Mouse (Mus musculus): ENCODE measurements around the gene Lef1.

Lef1 gene

GRCm38 (mm10) chr3:131107301-131108093, 2.8 kb upstream of the Lef1 start:
- DNase-seq (ENCODE audit: low read depth, low spot score): peak; percentile 29

DNA sequence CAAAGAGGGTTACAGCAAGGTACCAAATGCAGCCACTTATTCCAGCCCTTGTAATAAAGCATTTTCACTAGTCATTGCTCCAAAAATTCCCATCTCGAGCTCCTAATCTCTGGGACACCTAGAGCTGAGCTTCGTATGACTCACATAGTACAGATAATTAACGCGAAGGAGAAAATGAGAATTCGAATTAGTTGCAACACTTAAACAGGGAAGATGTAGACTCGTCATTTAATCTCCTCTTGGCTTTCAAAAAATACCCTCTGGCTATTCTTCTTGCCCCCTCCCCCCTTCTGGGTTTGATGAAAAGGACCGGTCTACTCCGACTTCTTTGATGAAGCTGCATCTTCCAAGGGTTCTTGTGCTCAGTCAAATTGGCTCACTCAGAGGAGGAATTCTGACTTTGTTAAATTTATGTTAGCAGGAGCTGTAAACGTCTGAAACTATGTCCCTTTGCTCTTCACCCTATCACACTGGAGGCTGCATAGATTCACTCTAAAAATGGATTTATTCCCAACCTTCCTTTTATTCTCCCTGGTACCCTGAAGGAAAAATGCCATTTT, 2.1 kb upstream of the Lef1 start:
- no peak for DNase-seq (ENCODE audit: low read depth, low spot score)

GRCm38 (mm10) chr3:131109066-131109685, 1.1 kb upstream of the Lef1 start:
- peak; percentile 12 for DNase-seq (ENCODE audit: low read depth, low spot score)

- DNase-seq (ENCODE audit: low read depth, low spot score): peak; percentile 35
Observed at GRCm38 (mm10) chr3:131109686-131110070, 593 bp upstream of the Lef1 start.

- no peak for DNase-seq (ENCODE audit: low read depth, low spot score)
Observed at GRCm38 (mm10) chr3:131111151-131111850, 1.0 kb downstream of the Lef1 start.

DNA sequence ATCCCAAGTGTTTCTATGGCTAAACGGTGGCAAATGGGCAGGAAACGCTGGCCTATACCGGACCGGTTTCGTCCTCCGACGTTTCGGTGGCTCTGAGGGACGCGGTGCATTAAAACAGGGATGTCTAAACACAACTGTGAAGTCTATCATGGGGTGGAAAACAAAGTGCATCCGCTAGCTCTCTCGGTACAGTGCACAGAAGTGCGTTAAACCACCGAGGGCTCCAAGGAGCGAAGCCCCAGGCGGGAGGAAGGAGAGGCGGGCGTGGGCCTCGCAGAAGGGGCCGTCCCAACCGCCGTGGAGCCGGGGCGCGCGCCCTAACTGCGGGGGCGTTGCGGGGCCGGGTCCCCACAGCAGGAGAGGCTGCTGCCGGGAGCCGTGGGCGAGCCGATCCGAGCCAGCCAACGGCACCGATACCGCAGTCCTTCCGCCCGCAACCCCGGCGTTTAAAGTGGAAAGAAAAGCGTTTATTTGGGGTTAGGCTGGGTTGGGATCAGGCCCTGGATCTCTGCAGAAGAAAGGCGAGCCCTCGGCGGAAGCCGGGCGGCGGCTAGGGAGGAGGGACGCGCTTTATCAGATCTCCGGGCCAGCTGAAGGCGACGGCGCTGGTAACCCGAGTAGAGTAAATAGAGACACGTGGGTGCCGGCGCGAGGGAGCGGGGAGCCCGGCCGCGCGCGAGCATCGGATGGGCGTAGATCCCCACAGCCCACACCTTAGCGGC, 1.7 kb downstream of the Lef1 start:
- DNase-seq (ENCODE audit: low read depth, low spot score): peak; percentile 68

DNA sequence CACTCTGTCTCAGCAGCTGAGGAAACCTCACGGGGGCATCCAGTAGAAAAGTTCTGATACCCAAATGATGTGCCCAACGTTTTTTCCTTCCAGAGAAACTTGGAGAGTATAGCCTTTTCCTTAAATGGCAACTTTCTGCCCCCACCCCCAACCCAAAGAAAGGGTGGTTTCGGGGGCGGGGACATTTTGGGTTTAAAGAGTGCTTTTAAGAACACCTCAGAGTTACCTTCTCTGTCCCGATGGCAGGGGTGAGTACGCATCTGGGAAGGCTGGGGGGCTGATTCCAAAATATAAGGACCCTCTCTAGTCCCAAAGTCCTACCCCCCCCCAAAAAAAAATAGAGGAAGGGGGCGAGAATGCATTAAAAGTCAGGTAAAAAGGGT, 2.3 kb downstream of the Lef1 start:
- no peak for DNase-seq (ENCODE audit: low read depth, low spot score)

GRCm38 (mm10) chr3:131113029-131113428, 2.8 kb downstream of the Lef1 start:
- DNase-seq (ENCODE audit: low read depth, low spot score): no peak

GRCm38 (mm10) chr3:131116116-131116515, 5.8 kb downstream of the Lef1 start:
- DNase-seq (ENCODE audit: low read depth, low spot score): no peak

GRCm38 (mm10) chr3:131117352-131117751, 7.1 kb downstream of the Lef1 start:
- DNase-seq (ENCODE audit: low read depth, low spot score): no peak

GRCm38 (mm10) chr3:131117883-131118282, 7.6 kb downstream of the Lef1 start:
- DNase-seq (ENCODE audit: low read depth, low spot score): no peak

DNA sequence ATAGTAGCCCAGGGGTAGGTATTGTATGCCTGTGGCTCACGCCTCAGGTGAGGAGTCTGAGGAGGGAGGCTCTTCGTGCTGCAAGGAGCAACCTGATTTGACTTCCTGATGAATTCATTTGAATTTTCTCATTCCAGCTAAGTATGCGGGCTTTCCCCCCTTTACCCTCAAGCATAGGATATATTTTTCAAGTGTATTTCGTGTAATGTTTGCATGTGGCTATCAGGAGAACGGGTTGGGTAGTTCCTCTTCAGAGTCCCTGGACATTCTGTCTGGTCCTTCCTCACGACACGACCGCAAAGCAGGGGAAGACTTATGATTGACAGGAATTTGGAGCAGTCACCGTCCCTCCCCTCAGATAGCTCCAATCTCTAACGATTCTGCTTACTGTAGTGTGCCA, 9.2 kb downstream of the Lef1 start:
- no peak for DNase-seq (ENCODE audit: low read depth, low spot score)

DNA sequence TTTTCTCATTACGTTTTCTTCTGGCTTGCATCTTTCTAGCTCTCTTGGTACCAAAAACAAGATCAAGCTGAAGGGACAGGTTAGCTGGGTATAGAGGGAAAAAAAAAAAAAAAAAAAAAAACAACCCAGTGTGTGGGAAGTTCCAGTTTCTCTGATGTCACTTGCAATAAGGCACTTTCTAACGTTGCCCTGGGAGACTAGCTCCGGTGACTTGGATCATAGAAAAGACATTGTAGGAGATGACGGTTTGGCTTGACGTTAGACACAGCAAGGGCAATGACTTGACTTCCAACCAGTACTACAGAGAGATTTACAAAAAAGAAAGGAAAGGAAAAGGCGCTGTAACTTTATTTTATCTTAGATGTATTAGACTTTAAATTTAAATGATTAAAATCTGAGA, 13.2 kb downstream of the Lef1 start:
- DNase-seq (ENCODE audit: low read depth, low spot score): no peak

GRCm38 (mm10) chr3:131125873-131126272, 15.6 kb downstream of the Lef1 start:
- no peak for DNase-seq (ENCODE audit: low read depth, low spot score)

- no peak for DNase-seq (ENCODE audit: low read depth, low spot score)
Observed at GRCm38 (mm10) chr3:131126438-131126837, 16.2 kb downstream of the Lef1 start.

- DNase-seq (ENCODE audit: low read depth, low spot score): no peak
Observed at GRCm38 (mm10) chr3:131134003-131134402, 23.7 kb downstream of the Lef1 start.

- peak; percentile 49 for DNase-seq (ENCODE audit: low read depth, low spot score)
Observed at GRCm38 (mm10) chr3:131135434-131135833, 25.2 kb downstream of the Lef1 start.

GRCm38 (mm10) chr3:131136455-131136854, 26.2 kb downstream of the Lef1 start:
- DNase-seq (ENCODE audit: low read depth, low spot score): no peak

- peak; percentile 83 for DNase-seq (ENCODE audit: low read depth, low spot score)
Observed at GRCm38 (mm10) chr3:131137119-131137781, 27.0 kb downstream of the Lef1 start.

- no peak for DNase-seq (ENCODE audit: low read depth, low spot score)
Observed at GRCm38 (mm10) chr3:131138224-131138623, 28.0 kb downstream of the Lef1 start.

DNA sequence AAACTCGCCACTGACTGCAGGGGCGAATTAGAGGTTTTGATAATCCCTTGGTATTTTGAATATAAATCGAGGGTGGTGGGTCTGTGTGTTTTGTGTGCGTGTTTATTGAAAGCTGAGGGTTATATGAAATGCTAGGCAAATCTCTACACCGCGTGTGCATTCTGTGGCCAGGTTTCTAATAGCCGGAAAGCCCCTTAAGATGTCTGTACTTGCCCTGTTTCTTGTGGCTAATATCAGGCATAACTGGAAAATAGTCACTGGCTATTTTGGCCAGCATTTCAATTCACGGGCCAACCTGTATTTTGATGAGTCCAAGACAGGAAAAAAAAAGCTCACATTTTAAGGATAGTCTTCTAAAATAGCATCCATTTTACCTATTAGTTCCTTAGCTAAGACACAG, 28.5 kb downstream of the Lef1 start:
- DNase-seq (ENCODE audit: low read depth, low spot score): no peak
